Mouse (Mus musculus): ENCODE results near the gene Grin2b.

DNA sequence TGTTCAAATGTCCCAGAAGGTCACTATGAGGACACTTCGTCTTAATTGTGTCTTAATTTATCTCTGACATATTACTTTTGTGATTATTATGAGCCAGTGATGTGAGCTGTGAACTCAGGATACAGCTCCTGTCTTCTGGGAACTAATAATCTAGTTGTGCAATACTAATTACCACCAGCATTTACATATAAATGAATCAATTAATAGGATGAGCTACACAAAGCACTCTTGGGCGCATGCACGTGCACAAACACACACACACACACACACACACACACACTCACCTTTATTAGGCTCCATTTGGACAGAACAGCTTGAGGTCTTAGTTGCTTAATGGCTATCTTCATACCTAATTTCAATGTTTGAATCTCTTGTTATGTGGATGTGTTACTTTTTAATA lies 37.1 kb upstream of the Grin2b start:
- TF ChIP-seq EP300 (IDR thresholded peaks at IDR 0.05; ENCODE audit: low read depth) (no peak), CTCF (IDR thresholded peaks at IDR 0.05; ENCODE audit: low read depth) (no peak)

Measured in liver, postnatal 0 days (tissue).